Comparison of ENCODE assay signal across 9 mouse cellular contexts in genomic region chr7:105411874-105412632, GRCm38 (mm10). TPM values are rescaled to one million over a fixed set of nuclear protein-coding genes. Genes with fewer than 3 reads are reported as not detected.
DNase-seq lines count a peak whose midpoint lies in the region; ATAC-seq and TF ChIP-seq lines count a peak whose summit lies in the region.
"Not testable (repeated sequence)": the region's sequence is repeated elsewhere in the genome, so short reads cannot be mapped to it uniquely, and the experiment has no call there.
"Had no signal": no experiment of that assay in that cellular context is flagged by ENCODE, and none has a peak within 500 bp of the region (broad histone marks: within the 10 kb centered on the region; RNA-seq: fewer than 3 reads in every experiment).

No protein-coding gene starts in this region.

- peak; percentile 70 for ATAC-seq in forebrain, postnatal 0 days

- WGBS in cerebellum, adult 2 months = 59% methylated on average over 8 of the region's 8 CpGs
- 63% methylated on average over 8 of the region's 8 CpGs for WGBS in forebrain, postnatal 0 days
- 50% methylated on average over 8 of the region's 8 CpGs for WGBS in lung, adult 2 months

- not testable (repeated sequence) for H3K4me3 ChIP-seq in cerebellum, adult 2 months (replicated peaks; ENCODE audit: insufficient read depth, low read depth, low read length); forebrain, postnatal 0 days (ENCODE audit: low read depth, low read length); lung, adult 2 months (replicated peaks; ENCODE audit: extremely low read depth, low read depth, low read length)

- H3K9ac ChIP-seq in forebrain, postnatal 0 days = not testable (repeated sequence)

- H3K27ac ChIP-seq in cerebellum, adult 2 months (ENCODE audit: insufficient read depth, low read length); forebrain, postnatal 0 days (ENCODE audit: low read depth, low read length): not testable (repeated sequence)

- not testable (repeated sequence) for H3K27me3 ChIP-seq in cerebellum, adult 2 months (ENCODE audit: control insufficient read depth, insufficient read depth, low read length); forebrain, postnatal 0 days (ENCODE audit: insufficient read depth, low read length)

- not testable (repeated sequence) for H3K4me2 ChIP-seq in forebrain, postnatal 0 days (ENCODE audit: low read depth)

- H3K4me1 ChIP-seq in cerebellum, adult 2 months (ENCODE audit: control insufficient read depth, insufficient read depth, low read length); forebrain, postnatal 0 days (ENCODE audit: insufficient read depth); lung, adult 2 months (ENCODE audit: control insufficient read depth, insufficient read depth, low read length): not testable (repeated sequence)

- peak; percentile 81 for TF ChIP-seq CTCF in cerebellum, adult 2 months (IDR thresholded peaks at IDR 0.05; ENCODE audit: borderline replicate concordance, insufficient read depth, low read depth, low read length)
- peak; percentile 87 for TF ChIP-seq CTCF in forebrain, postnatal 0 days (IDR thresholded peaks at IDR 0.05; ENCODE audit: low read depth)
- TF ChIP-seq CTCF in lung, adult 2 months (IDR thresholded peaks at IDR 0.05; ENCODE audit: insufficient read depth, low read length) = peak; percentile 82

- not testable (repeated sequence) for H3K9me3 ChIP-seq in forebrain, postnatal 0 days (ENCODE audit: low read length)

- DNase-seq in MN1 (ENCODE audit: low spot score) = peak; percentile 46
- peak; percentile 65 to 80 for DNase-seq in cerebellum, adult 2 months
- DNase-seq in forebrain, postnatal 0 days = peak; percentile 81
- peak; percentile 86 for DNase-seq in heart, postnatal 4 days
- peak; percentile 89 for DNase-seq in layer of hippocampus, adult 11-12 months (ENCODE audit: low spot score)
- DNase-seq in lung, adult 2 months = peak; percentile 77
- DNase-seq in ovary, postnatal 14 days (ENCODE audit: low spot score) = peak; percentile 75
- DNase-seq in thymus, postnatal 14 days = peak; percentile 65

- not testable (repeated sequence) for TF ChIP-seq POLR2A in cerebellum, adult 2 months (IDR thresholded peaks at IDR 0.05; ENCODE audit: borderline replicate concordance, insufficient read depth, low read length); lung, adult 2 months (IDR thresholded peaks at IDR 0.05; ENCODE audit: borderline replicate concordance, extremely low read depth, low read depth, low read length)

- H3K36me3 ChIP-seq in forebrain, postnatal 0 days (ENCODE audit: insufficient read depth) = not testable (repeated sequence)

RNA-seq across cellular contexts. Expression of gene Cnga4, which starts 7.7 kb away (rescaled TPM):
- 0.89 and 1.1 TPM in 2 replicates for polyA plus RNA-seq in cerebellum, adult 2 months (2012; rRNA removed)
- 0.29 and 0.38 TPM in 2 replicates for total RNA-seq in forebrain, postnatal 0 days (2014; rRNA removed)
- 0.10 and 0.18 TPM in 2 replicates for polyA plus RNA-seq in forebrain, postnatal 0 days (2015; fragmentation: Nextera tagmentation; extraction: Ambion mirVana)
- not detected for total RNA-seq in heart, postnatal 4 days (2021)
- 0.12 and 0.14 TPM in 2 replicates for polyA plus RNA-seq in lung, adult 2 months (2012; rRNA removed)

RNA-seq across cellular contexts. Expression of gene Fam160a2, which starts 12.2 kb away (rescaled TPM):
- polyA plus RNA-seq in cerebellum, adult 2 months (2012; rRNA removed) = 36.3 and 37.2 TPM in 2 replicates
- total RNA-seq in forebrain, postnatal 0 days (2014; rRNA removed) = 28.0 and 42.1 TPM in 2 replicates
- 27.7 and 36.9 TPM in 2 replicates for polyA plus RNA-seq in forebrain, postnatal 0 days (2015; fragmentation: Nextera tagmentation; extraction: Ambion mirVana)
- total RNA-seq in heart, postnatal 4 days (2021) = 10 to 100 TPM; 31.1 to 33.8 TPM
- polyA plus RNA-seq in lung, adult 2 months (2012; rRNA removed) = 46.7 and 57.9 TPM in 2 replicates

RNA-seq across cellular contexts. Expression of gene Cckbr, which starts 13.5 kb away (rescaled TPM):
- polyA plus RNA-seq in cerebellum, adult 2 months (2012; rRNA removed) = 5.8 and 8.5 TPM in 2 replicates
- total RNA-seq in forebrain, postnatal 0 days (2014; rRNA removed) = 3.5 and 6.2 TPM in 2 replicates
- polyA plus RNA-seq in forebrain, postnatal 0 days (2015; fragmentation: Nextera tagmentation; extraction: Ambion mirVana) = 3.2 and 5.1 TPM in 2 replicates
- total RNA-seq in heart, postnatal 4 days (2021) = not detected
- polyA plus RNA-seq in lung, adult 2 months (2012; rRNA removed) = not detected in 2 replicates

RNA-seq across cellular contexts. Expression of gene Gm5901, which starts 37.2 kb away (rescaled TPM):
- polyA plus RNA-seq in cerebellum, adult 2 months (2012; rRNA removed) = not detected in 2 replicates
- not detected in 2 replicates for total RNA-seq in forebrain, postnatal 0 days (2014; rRNA removed)
- not detected in 2 replicates for polyA plus RNA-seq in forebrain, postnatal 0 days (2015; fragmentation: Nextera tagmentation; extraction: Ambion mirVana)
- not detected for total RNA-seq in heart, postnatal 4 days (2021)
- polyA plus RNA-seq in lung, adult 2 months (2012; rRNA removed) = not detected in 2 replicates
- polyA plus RNA-seq: neural tube, embryonic 13.5 days had no signal

RNA-seq across cellular contexts. Expression of gene Olfr692, which starts 44.0 kb away (rescaled TPM):
- polyA plus RNA-seq in cerebellum, adult 2 months (2012; rRNA removed) = not detected in 2 replicates
- not detected in 2 replicates for total RNA-seq in forebrain, postnatal 0 days (2014; rRNA removed)
- polyA plus RNA-seq in forebrain, postnatal 0 days (2015; fragmentation: Nextera tagmentation; extraction: Ambion mirVana) = not detected in 2 replicates
- total RNA-seq in heart, postnatal 4 days (2021) = not detected
- not detected in 2 replicates for polyA plus RNA-seq in lung, adult 2 months (2012; rRNA removed)
- polyA plus RNA-seq: neural tube, embryonic 13.5 days had no signal
